Mouse (Mus musculus) thymus, postnatal 0 days (tissue): Measurements from ENCODE around the gene Snx18. TPM values are rescaled to one million over a fixed set of nuclear protein-coding genes. Genes with fewer than 3 reads are reported as not detected.

Source experiments
- DNase-seq: peaks from one replicate; pipeline ENCODE4 v3.0.0-alpha.2; 2015; ENCODE audit warnings: low spot score
- polyA plus RNA-seq: library from polyadenylated mRNA; unstranded; fragments of >200 nt; fragmentation: Nextera tagmentation; extraction: Ambion mirVana; gene quantifications from 2 replicates; pipeline ENCODE4 v1.2.1, GENCODE M21; 2015

Snx18 gene
- polyA plus RNA-seq, 1 experiment from 2014 or later, result 15.5 TPM

DNA sequence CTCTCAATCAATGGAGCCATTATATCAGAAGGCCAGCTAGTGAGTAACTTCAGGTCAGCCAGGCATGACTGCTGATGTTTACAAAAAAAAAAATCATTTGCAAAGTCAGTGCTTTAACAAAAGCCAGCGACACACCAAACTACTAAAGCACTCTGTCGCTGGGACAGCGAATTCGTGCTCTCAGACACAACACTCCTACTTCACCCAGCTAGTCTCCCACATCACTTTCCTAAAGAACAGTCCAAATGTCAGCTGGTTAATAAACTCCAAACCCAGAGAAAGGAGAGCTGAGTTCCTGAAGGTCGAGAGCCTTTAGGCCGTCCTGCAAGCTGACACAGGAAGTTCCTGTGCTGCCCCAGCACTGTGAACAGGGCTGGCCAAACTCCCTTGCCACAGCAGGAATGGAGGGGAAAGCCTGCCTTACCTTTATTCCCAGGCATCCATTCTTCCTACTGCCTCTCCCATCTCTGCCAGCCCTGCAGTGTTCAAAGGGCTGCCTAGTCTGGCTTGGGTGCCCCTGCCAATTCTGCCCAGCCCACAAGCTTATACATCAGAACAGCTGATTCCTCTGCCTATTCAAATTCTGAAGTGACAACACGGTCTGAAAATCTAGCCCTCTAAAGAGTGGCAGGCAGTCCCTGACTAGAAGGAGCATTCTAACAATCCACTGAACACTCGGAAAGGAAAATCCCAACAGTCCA lies 2.2 kb downstream of the Snx18 start:
- peak; percentile 38 for DNase-seq

DNA sequence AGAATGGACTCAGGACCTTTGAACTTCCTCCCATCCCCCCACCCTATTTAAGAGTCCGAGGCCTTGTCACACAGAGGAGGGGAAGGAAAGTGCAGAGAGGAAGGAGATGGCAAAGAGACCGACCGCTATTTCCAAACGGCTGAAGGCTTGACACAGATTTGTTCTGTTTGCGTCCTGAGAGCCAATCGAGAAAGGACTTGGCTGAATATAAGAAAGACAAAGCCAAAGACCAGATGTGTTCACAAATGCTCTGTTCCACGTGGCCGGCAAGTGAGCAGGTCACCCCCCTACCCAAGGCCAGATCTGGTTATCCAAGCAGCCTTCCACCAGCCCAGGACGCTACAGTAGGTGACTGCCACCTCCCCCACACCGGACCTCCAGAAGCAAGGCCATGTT lies 2.8 kb downstream of the Snx18 start:
- DNase-seq, result peak; percentile 34

DNA sequence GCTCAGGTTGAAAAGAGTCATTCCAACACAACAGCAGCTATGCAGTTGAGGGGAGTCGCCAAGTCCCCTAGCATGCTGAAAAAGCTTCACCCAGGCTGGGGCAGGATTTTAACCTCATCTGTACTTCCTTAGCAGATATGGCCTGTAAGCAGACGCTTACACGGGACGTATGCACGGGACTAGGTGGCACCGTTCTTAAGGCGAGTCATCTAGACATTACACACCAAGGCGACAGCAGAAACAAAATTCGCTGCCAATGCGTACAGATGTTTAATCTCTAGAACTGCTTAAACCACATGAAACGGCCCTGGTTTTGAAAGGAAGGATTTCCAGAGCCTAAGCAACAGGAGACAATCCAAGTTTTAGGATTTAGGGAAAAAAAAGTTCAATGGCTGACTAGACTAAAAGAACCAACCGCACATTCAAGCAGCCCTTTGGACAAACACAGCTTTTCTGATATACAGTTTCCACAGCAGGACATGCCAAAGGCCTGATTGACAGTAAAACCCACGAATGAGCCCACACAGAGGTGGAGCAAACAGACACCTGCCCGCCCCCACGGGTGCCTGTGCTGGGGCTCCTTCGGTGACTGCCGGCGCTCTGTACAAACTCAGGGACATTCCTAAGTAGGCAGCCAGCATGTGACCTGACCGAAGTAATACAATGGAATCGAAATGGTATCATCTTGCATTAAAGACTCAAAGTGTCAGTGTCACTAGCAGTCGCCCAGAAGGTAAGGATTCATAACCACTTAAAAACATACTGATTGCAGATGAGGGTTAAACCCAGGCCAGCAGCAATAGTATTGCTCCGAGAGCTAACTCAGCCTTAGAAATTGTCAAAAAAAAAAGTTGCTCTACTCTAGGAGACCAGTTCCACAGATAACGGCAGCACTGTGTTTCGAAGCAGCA lies 3.5 kb downstream of the Snx18 start:
- peak; percentile 91 for DNase-seq

DNA sequence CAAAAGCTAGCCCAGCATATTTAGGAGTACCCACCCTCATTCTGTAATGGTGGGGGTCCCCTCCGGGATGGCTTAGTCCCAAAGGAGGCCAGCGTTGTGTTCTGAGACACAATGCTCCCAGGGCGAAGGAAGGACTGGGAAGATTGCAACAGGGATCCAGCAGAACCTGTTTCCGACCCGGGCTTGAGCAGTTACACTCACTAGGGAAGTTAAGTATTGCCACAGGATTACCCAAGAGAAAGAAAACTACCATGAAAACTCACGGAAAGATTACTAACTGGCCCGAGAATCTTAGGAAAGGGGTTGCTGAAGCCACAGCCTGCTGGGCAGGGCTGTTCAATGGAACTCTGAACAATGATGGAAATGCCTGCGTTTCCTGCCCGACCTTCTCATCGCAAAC lies 4.5 kb downstream of the Snx18 start:
- no peak for DNase-seq

DNA sequence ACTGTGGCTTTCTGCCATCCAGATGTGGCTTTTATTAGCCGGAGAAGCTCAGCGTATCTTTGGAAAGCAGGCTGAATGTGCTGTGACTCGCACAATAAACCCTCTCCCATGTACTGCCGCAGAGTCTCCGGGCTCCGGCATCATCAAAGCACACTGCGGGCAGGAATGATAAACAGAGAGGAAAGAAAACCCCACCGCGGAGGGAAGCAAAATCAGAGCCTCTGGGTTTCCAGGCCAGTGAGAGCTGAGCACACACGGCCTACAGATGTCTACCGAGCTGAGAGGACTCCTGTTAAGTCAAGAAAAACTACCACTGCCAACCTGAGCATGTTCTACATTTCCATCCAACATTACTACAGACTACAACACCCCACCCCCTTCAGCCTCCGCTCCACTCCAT lies 5.0 kb downstream of the Snx18 start:
- no peak for DNase-seq

DNA sequence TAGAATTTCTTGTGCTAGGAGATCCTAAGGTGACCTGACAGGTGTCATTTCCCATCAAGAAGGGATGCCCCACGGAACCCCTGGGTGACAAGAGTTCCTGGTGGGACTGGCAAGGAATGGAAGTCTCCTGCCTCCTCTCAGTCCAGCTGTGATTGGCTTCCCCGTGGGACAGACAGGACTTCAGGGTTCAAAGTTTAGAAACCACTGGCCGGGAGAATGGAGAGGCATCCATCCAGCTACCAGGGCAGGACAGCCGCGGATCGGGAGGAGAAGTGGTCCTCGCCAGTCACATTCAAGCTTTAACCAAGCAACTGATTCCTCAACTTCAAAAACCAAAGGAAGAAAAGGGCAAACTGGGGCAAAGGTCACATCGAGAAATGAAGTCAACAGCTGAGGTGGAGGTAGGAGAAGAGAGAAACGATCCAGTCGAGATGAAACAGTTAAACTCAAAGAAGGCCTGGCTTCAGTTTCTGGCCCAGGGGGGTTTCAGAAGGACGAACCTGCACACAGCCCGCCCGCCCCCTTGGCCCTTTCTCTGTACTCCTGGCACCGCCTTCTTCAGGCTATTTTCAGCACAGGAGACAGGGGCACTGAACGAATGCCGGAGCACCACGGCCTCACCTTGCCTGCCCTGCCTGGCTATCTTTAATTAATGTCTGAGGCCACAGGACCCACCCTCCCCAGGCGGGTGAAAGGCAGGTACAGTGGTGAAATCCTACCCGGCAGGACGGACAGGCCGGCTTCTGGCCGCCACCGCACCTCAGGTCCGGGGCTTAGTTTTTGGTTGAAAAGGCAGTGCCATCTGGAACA lies 6.0 kb downstream of the Snx18 start:
- DNase-seq, result no peak

DNA sequence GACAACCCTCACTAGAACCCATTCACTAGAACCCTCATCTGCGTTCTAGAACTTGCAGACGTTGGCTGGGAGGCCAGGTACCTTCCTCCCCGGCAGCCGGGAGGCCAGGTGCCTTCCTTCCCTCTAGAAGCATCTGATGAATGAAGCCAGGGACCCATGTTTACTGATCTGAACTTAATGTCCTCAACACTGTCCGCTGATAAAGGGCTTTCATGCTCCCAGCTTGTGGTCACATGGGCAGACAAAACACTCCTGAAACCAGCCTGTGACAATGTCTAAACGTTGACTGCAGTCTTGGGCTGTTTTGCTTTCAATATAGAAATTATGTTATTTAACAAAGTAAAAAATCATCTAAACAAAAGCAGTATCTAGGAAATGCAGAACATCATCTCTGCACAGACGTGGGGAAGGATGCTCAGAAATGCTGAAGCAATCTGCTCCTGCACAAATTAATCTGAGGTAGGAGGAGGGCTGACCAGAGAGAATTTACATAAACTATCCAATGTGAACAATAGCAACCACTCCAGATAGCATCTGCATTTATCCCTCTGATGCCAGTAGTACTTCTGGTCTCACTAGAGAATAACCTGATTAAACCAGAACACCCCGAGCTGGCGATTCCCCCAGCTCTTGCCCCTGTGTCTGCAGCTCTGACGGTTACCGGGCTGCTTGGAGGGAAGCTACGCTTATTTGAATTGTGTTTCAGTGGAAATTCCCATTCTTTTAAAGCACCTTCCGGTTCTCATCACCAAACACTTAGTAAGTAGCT lies 7.4 kb downstream of the Snx18 start:
- no peak for DNase-seq

DNA sequence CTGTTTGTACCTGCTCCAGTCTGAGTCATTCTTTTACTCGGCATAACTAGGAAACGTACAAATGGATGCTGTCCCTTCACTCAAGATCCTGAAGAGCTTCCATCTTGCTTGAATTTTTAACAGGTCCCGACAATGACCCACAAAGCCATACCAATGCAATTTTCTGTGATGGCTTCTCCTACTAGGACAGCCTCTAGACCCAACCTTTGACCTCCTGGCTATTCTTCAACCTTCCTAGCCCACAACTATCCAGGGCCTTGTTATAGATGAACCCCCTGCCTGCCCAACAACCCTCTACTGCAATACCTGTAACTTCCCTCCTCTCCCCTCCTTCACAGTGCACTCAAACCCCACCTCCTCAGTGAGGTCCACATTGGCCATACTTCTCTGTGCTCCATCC lies 8.9 kb downstream of the Snx18 start:
- no peak for DNase-seq

DNA sequence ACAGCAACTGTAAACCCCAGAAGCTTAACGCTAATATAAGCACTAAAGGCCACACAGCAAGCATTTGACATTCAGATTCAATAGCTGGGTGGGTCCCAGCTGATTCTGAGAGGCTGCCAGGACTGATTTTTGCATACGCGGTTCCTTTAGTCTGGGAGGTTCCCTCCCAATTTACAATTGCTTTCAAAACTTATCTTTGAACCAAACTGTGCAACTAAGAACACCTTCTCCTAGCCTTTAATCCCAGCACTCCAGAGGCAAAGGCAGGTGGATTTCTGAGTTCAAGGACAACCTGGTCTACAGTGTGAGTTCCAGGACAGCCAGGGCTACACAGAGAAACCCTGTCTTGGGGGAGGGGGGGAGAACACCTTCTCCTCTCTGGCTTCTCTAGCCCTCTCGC lies 10.5 kb downstream of the Snx18 start:
- DNase-seq, result no peak

DNA sequence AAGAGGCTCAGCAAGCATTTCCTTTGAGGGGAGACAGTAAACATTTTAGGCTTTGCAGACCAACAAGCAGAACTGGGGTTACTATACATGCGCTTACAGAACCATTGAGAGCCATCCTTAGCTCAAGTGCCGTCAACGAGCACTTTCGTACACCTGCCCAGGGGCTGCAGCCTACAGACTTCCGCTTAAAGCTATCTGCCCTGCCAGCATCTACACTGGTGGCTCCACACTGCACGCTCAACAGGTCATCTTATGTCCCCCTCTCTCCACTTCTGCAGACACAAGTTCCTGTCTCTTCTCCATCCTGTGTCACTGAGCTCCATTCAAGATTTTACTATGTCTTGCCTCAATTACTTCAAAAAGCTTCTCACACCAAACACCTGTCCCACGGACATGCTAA lies 11.0 kb downstream of the Snx18 start:
- no peak for DNase-seq

DNA sequence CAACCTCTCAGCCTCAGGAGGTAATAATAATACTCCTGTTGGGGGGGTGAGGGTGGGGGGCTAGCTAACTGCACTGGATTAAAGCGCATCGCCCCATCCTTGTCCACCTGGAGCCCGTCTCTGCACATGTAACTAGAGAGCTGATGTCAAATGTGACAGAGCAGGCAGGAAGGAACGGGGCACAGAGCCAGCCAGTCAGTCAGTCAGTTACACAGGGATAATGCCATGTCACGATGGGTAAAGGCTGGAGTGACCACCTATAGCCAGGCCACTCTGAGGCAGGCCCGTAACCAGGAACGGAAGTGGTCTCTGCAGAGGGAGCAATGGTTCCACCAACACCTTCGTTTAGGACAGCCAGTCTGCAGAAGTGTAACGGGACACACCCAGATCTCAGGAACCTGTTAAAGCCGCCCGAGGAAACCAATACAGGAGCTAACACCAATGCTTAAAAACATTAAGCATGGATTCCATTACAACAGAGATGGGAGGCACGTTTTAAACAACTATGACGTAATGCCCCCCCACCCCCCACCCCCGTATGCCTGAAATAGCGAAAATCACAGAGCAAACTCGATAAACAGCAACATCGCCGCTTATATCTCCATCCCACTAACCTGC lies 11.5 kb downstream of the Snx18 start:
- DNase-seq, result no peak

DNA sequence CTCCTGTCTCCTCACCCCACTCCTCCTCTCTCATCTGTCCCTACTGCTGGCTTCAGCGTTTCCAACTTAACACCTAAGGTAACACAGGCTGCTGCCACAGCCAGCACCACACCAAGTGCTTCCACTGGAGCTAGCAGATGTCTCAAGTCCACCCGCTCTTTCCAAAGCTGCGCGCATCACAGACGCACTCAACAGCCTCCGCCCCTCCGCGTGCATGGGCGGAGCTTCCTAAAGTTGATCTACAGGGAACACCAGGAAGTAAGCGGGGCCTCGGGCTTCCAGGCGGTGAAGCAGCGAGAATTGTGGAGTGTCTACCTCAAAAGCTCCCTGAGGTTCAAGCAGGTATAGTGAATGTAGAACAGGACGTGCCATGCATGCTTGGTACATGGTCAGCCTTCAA lies 12.2 kb downstream of the Snx18 start:
- DNase-seq, result no peak

DNA sequence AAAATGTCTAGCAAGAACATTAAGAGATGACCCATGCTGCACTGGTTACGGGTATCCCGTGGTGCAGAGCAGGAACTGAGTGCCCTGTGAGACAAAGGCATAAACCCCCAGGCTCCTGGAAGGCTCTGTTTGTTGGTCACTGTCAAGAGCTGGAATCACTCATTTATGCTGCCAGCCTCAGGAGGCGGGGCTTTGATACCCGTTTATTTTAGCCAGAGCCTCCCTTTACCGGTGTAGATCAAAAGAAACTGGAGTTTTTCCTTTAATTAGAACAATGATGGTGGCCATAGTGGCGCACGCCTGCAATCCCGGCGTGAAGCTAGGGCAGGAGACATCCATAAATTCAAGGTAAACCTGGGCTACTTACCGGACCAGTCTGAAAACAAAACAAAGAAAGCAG lies 12.7 kb downstream of the Snx18 start:
- no peak for DNase-seq

DNA sequence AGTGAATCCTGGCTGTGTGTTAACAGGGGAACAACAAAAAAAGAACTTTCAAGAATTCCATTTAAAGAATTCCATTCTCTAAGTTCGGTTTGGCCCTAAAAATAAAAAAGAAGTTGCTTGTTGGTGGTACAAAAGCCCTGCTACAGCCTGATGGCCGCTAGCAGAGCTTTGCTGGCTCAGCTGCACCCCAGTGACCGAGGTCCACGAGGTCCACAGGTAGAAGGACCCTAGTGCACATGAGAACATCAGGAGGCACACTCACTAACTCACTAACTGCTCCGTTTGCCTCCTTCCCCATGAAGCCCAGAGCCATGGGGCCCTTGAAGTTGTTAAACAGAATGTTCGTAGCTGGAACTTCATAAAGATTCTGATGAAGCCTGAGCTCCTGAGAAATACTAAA lies 14.0 kb downstream of the Snx18 start:
- DNase-seq, result no peak

DNA sequence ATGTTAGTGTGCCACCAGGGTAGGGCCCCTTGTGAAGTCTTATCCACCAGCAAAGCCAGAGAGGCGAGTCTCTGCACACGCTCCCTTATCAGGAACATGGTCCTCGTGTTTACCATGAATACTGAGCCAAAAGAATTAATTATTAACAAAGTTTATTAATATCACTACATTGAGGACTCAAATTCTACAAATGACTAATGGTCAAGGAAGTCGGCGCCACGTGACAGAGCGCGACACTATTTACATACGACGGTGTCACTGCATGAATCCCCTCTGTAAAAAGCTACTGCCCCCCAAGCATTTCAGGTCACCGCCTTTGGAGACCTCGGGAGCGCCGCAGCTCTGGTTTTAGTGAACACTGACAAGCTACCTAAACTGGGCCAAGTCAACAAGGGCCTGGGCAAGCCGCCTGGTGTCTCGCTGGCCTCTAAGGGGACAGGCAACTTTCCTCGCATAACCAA lies 15.5 kb downstream of the Snx18 start:
- DNase-seq, result no peak

DNA sequence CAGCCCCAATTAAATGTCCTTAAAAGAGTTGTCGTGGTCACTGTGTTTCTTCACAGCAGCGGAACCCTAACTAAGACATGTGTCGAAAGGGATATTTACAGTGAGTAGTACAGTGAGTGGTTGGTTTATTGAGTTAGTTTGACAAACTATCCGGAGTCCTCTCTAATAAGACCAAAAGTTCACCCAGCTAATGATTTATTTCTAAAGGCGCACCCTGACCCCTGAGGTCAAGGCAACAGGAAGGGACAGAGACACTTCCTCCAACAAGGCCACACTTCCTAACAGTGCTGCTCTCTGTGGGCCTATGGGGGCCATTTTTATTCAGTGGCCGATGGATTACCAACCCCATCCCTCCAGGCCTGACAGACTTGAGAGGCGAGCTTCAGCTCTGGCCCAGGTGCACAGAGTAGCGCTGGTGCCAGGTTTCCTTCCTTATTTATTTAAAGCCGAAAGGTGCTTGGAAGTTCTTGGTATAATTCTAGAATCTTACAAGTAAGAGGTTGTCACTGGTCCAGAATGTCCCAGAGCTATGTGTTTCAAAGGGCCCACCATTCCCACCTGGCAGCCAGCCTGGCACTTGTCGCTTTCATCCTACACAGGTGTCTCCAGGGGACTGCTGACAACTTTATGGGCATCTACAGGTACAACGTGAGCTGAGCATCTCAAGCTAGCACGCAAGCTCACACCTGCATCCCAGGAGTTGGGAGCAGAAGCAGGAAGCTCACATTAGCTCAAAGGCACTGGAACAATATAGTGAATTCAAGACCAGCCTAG lies 16.3 kb downstream of the Snx18 start:
- no peak for DNase-seq

DNA sequence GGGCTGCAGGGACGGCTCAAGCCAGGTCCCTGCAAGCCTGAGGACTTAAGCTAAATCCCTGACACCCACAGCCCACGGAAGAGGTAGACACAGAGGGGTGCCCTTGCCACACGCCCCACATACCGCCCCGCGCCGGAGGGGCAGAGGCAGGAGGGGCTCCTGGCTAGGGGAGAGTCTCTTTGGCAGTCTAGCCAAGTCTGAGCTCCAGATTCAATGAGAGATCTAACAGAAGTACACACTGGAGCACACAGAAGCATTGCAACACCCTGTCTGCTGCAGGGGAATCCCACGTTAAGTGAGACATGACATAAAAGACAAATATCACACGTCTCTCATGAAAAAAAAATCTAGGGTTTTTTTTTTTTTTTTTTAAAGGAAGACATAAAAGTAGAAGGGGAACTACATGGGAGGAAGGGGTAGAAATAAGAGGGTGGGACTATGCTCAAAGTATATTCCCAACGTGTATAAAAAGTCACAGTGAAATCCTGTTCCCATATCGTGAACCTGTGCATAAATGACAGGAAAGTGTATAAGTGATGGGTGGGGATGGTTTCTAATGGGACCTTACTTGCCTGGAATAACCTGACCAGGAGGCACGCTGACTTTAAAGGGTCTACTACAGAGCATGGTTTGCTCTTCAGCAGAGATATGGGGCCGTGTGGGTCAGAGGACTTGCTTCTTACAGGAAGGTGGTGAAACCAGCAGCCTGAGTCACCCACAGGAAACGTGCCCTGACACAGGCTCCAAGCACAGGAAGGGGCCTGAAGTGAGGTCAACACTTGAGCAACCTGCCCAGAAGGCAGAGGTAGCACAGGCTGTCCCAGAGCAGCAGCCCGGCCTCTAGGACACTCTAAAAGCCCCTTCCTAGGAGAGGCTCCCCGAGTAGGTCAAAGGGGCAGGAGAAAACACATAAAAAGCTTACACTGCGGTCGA lies 17.6 kb downstream of the Snx18 start:
- DNase-seq, result no peak

DNA sequence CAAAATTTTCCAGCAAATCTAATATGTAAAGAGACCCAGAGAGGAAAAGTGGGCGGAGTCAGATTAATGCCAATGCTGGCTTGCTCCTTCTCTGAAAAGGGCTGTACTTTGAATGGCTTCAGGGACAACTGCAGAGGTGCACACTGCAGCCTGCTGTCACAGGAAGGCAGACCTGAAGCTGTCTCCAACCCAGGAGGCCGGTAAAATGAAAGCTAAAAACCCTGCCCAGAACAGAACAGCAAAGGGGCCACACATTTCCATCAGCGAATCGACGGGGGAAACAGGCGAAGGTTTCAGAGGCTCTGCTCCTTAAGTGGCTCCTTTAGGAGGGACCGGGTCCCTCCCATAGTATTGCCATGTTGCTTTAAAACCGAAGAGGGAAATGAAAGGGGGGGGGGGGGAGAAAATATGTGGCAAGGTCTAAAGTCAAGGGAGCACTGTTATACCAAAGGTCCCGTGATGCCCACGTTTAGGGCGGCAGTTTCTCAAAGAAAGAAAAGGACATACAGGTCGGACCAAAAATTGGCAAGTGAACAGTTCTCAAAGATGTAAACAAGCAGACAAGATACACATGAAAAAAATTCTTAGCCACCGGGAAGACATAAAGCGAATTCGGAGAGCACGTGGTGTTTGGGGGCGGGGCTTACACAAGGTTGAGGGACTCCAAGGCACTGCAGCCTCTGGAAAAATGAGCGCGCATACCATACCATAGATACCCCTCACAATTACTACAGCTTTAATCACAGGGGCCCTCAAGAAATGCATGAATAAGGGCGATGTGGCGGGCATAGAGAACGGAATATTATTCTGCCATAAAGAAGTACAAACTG lies 18.4 kb downstream of the Snx18 start:
- no peak for DNase-seq
